Comparison of ENCODE assay signal across 18 mouse cellular contexts in the genomic region with DNA sequence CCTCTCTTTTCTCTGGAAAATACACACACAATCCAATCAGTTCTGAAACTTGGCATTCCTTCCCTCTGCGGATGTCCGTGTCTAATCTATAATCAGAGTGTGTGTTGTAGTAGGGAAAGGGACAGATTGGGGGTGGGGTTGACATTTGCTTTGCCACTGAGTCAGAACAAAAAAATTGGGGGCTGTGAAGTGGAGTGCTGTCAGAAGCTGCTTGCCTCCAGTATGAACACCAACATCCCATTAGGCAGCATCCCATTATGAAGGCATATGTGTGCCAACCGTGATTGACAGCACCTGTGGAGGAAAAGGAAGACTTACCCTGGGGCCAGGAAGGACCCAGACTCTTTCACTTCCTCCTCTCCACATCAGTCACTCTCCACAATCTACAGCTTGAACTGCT. TPM values are rescaled to one million over a fixed set of nuclear protein-coding genes. Genes with fewer than 3 reads are reported as not detected.
DNase-seq lines count a peak whose midpoint lies in the region; ATAC-seq lines count a peak whose summit lies in the region.
"Had no signal": no experiment of that assay in that cellular context is flagged by ENCODE, and none has a peak within 500 bp of the region (broad histone marks: within the 10 kb centered on the region; RNA-seq: fewer than 3 reads in every experiment).

No protein-coding gene starts in this region.

- H3K9ac ChIP-seq in forebrain, embryonic 13.5 days = no peak overlapping the region
- no peak overlapping the region for H3K9ac ChIP-seq in forebrain, embryonic 11.5 days (ENCODE audit: low read length)
- no peak overlapping the region for H3K9ac ChIP-seq in hindbrain, embryonic 11.5 days (ENCODE audit: low read depth, low read length)
- H3K9ac ChIP-seq in hindbrain, embryonic 15.5 days = no peak overlapping the region
- no peak overlapping the region for H3K9ac ChIP-seq in midbrain, embryonic 16.5 days (ENCODE audit: low read depth, low read length)
- H3K9ac ChIP-seq: forebrain, embryonic 15.5 days; liver, embryonic 12.5 days; lung, embryonic 15.5 days had no signal

- no peak for DNase-seq in forebrain, embryonic 11.5 days (ENCODE audit: low spot score)
- no peak for DNase-seq in hindbrain, embryonic 11.5 days (ENCODE audit: low spot score)
- DNase-seq in hindbrain, embryonic 10.5 days (ENCODE audit: low spot score) = no peak
- no peak for DNase-seq in urinary bladder, postnatal 4 days (ENCODE audit: low spot score in 2 of 2)
- no peak for DNase-seq in right cerebral cortex, postnatal 10 days (ENCODE audit: low spot score in 2 of 2)
- DNase-seq: cerebellum, adult 11 months; heart, adult 2 months; heart, postnatal 4 days had no signal

- H3K4me2 ChIP-seq in forebrain, embryonic 13.5 days = no peak overlapping the region
- H3K4me2 ChIP-seq in forebrain, embryonic 11.5 days (ENCODE audit: low read depth, low read length, severe bottlenecking) = no peak overlapping the region
- H3K4me2 ChIP-seq in hindbrain, embryonic 11.5 days (replicated peaks; ENCODE audit: low read depth, low read length) = no peak overlapping the region
- no peak overlapping the region for H3K4me2 ChIP-seq in hindbrain, embryonic 15.5 days
- no peak overlapping the region for H3K4me2 ChIP-seq in midbrain, embryonic 16.5 days (ENCODE audit: low read length)
- H3K4me2 ChIP-seq: forebrain, embryonic 15.5 days; liver, embryonic 12.5 days; lung, embryonic 15.5 days had no signal

- H3K4me3 ChIP-seq in forebrain, embryonic 13.5 days = no peak overlapping the region
- no peak overlapping the region for H3K4me3 ChIP-seq in forebrain, embryonic 11.5 days (ENCODE audit: low read depth, low read length)
- no peak overlapping the region for H3K4me3 ChIP-seq in hindbrain, embryonic 11.5 days (ENCODE audit: low read depth, low read length)
- no peak overlapping the region for H3K4me3 ChIP-seq in hindbrain, embryonic 10.5 days
- no peak overlapping the region for H3K4me3 ChIP-seq in hindbrain, embryonic 15.5 days
- no peak overlapping the region for H3K4me3 ChIP-seq in midbrain, embryonic 16.5 days (ENCODE audit: low read depth, low read length)
- H3K4me3 ChIP-seq: forebrain, embryonic 15.5 days; heart, adult 2 months; left cerebral cortex, adult 2 months; liver, embryonic 12.5 days; lung, embryonic 15.5 days had no signal

- H3K27ac ChIP-seq in forebrain, embryonic 13.5 days = no peak overlapping the region
- H3K27ac ChIP-seq in forebrain, embryonic 11.5 days (ENCODE audit: low read depth, low read length) = no peak overlapping the region
- H3K27ac ChIP-seq in hindbrain, embryonic 11.5 days (ENCODE audit: low read depth, low read length) = no peak overlapping the region
- H3K27ac ChIP-seq in hindbrain, embryonic 10.5 days = no peak overlapping the region
- no peak overlapping the region for H3K27ac ChIP-seq in hindbrain, embryonic 15.5 days (replicated peaks)
- H3K27ac ChIP-seq in midbrain, embryonic 16.5 days (ENCODE audit: low read length) = no peak overlapping the region
- H3K27ac ChIP-seq: forebrain, embryonic 15.5 days; heart, adult 2 months; left cerebral cortex, adult 2 months; liver, embryonic 12.5 days; lung, embryonic 15.5 days; macrophage had no signal

- WGBS in forebrain, embryonic 13.5 days = 56% methylated on average over 3 of the region's 3 CpGs
- WGBS in forebrain, embryonic 11.5 days = 77% methylated on average over 3 of the region's 3 CpGs
- WGBS in hindbrain, embryonic 11.5 days = 55% methylated on average over 3 of the region's 3 CpGs
- 52% methylated on average over 3 of the region's 3 CpGs for WGBS in hindbrain, embryonic 10.5 days
- WGBS in hindbrain, embryonic 15.5 days = 60% methylated on average over 3 of the region's 3 CpGs
- WGBS in midbrain, embryonic 16.5 days = 65% methylated on average over 3 of the region's 3 CpGs

- 0 out of 2 replicates have a peak, but pooled peaks have one; percentile 21 for ATAC-seq in forebrain, embryonic 13.5 days
- ATAC-seq in forebrain, embryonic 11.5 days (replicated peaks; ENCODE audit: low FRiP score) = no peak
- peak; percentile 49; the same call in 1 of the 2 replicates for ATAC-seq in hindbrain, embryonic 11.5 days (ENCODE audit: low FRiP score)
- ATAC-seq in hindbrain, embryonic 15.5 days (ENCODE audit: low FRiP score, low read depth) = peak; percentile 43; the same call in 1 of the 2 replicates
- peak; percentile 66 for ATAC-seq in midbrain, embryonic 16.5 days
- ATAC-seq: forebrain, embryonic 15.5 days; intestine, postnatal 0 days; liver, embryonic 12.5 days had no signal

- no peaks in the 10 kb centered on the region for H3K36me3 ChIP-seq in forebrain, embryonic 13.5 days (ENCODE audit: poor library complexity, severe bottlenecking)
- no peaks in the 10 kb centered on the region for H3K36me3 ChIP-seq in forebrain, embryonic 11.5 days (ENCODE audit: control insufficient read depth, insufficient read depth, low read length)
- no peaks in the 10 kb centered on the region for H3K36me3 ChIP-seq in hindbrain, embryonic 11.5 days (ENCODE audit: control insufficient read depth, insufficient read depth, low read length)
- H3K36me3 ChIP-seq in hindbrain, embryonic 10.5 days = no peaks in the 10 kb centered on the region
- no peaks in the 10 kb centered on the region for H3K36me3 ChIP-seq in hindbrain, embryonic 15.5 days
- no peaks in the 10 kb centered on the region for H3K36me3 ChIP-seq in midbrain, embryonic 16.5 days (ENCODE audit: control insufficient read depth, insufficient read depth, low read length)
- H3K36me3 ChIP-seq: forebrain, embryonic 15.5 days; liver, embryonic 12.5 days; lung, embryonic 15.5 days had no signal

- no peaks in the 10 kb centered on the region for H3K27me3 ChIP-seq in forebrain, embryonic 13.5 days
- H3K27me3 ChIP-seq in forebrain, embryonic 11.5 days (ENCODE audit: control insufficient read depth, insufficient read depth, low read length) = no peaks in the 10 kb centered on the region
- no peaks in the 10 kb centered on the region for H3K27me3 ChIP-seq in hindbrain, embryonic 11.5 days (ENCODE audit: control insufficient read depth, insufficient read depth, low read length)
- no peaks in the 10 kb centered on the region for H3K27me3 ChIP-seq in hindbrain, embryonic 10.5 days (ENCODE audit: insufficient read depth, poor library complexity, severe bottlenecking)
- H3K27me3 ChIP-seq in hindbrain, embryonic 15.5 days = no peaks in the 10 kb centered on the region
- no peaks in the 10 kb centered on the region for H3K27me3 ChIP-seq in midbrain, embryonic 16.5 days (ENCODE audit: control insufficient read depth, insufficient read depth, low read depth, low read length)
- H3K27me3 ChIP-seq: forebrain, embryonic 15.5 days; liver, embryonic 12.5 days; lung, embryonic 15.5 days had no signal

- no peaks in the 10 kb centered on the region for H3K4me1 ChIP-seq in forebrain, embryonic 13.5 days
- no peaks in the 10 kb centered on the region for H3K4me1 ChIP-seq in forebrain, embryonic 11.5 days (replicated peaks; ENCODE audit: control insufficient read depth, insufficient read depth, low read length)
- no peaks in the 10 kb centered on the region for H3K4me1 ChIP-seq in hindbrain, embryonic 11.5 days (replicated peaks; ENCODE audit: control insufficient read depth, insufficient read depth, low read length)
- peaks cover 11% of the 10 kb centered on the region; the same call in 1 of the 2 replicates for H3K4me1 ChIP-seq in hindbrain, embryonic 10.5 days (replicated peaks)
- peaks cover 15% of the 10 kb centered on the region; the same call in 1 of the 2 replicates for H3K4me1 ChIP-seq in hindbrain, embryonic 15.5 days (replicated peaks)
- no peaks in the 10 kb centered on the region for H3K4me1 ChIP-seq in midbrain, embryonic 16.5 days (ENCODE audit: control insufficient read depth, insufficient read depth, low read length)
- H3K4me1 ChIP-seq: liver, embryonic 12.5 days had no signal

- H3K9me3 ChIP-seq in forebrain, embryonic 13.5 days (replicated peaks) = no peaks in the 10 kb centered on the region
- no peaks in the 10 kb centered on the region for H3K9me3 ChIP-seq in forebrain, embryonic 11.5 days (ENCODE audit: control insufficient read depth, low read length)
- no peaks in the 10 kb centered on the region for H3K9me3 ChIP-seq in hindbrain, embryonic 11.5 days (ENCODE audit: control insufficient read depth, low read length)
- no peaks in the 10 kb centered on the region for H3K9me3 ChIP-seq in hindbrain, embryonic 10.5 days
- H3K9me3 ChIP-seq in hindbrain, embryonic 15.5 days = no peaks in the 10 kb centered on the region
- no peaks in the 10 kb centered on the region for H3K9me3 ChIP-seq in midbrain, embryonic 16.5 days (replicated peaks; ENCODE audit: control insufficient read depth, low read length, poor library complexity, severe bottlenecking)
- H3K9me3 ChIP-seq: forebrain, embryonic 15.5 days; liver, embryonic 12.5 days; lung, embryonic 15.5 days had no signal

RNA-seq across cellular contexts. Expression of a gene that starts 42.8 kb away (rescaled TPM):
- 22.2 and 26.1 TPM in 2 replicates for polyA plus RNA-seq in forebrain, embryonic 13.5 days (2015; fragmentation: Nextera tagmentation; extraction: Ambion mirVana)
- 2.0 and 2.4 TPM in 2 replicates for polyA plus RNA-seq in forebrain, embryonic 11.5 days (2014; fragmentation: Nextera tagmentation; extraction: Ambion mirVana)
- 11.3 and 13.6 TPM in 2 replicates for polyA plus RNA-seq in hindbrain, embryonic 11.5 days (2014; fragmentation: Nextera tagmentation; extraction: Ambion mirVana)
- 3.5 and 6.0 TPM in 2 replicates for polyA plus RNA-seq in hindbrain, embryonic 10.5 days (2016; fragmentation: Nextera tagmentation; extraction: Ambion mirVana)
- polyA plus RNA-seq in hindbrain, embryonic 15.5 days (2015; fragmentation: Nextera tagmentation; extraction: Ambion mirVana) = 66.2 and 77.3 TPM in 2 replicates
- polyA plus RNA-seq in midbrain, embryonic 16.5 days (2015; fragmentation: Nextera tagmentation; extraction: Ambion mirVana) = 49.1 and 63.8 TPM in 2 replicates
- polyA plus RNA-seq: macrophage; spleen, adult 2 months had no signal
